Mouse (Mus musculus) MEL (cell line): ENCODE measurements at regions not wholly inside any gene's neighbourhood (a gene's known extent, or its start where the extent isn't known, plus 50 kb on each side); places are given as distances from the start of the nearest gene placed in this dataset.

Experiments
- DNase-seq: peaks from one replicate; pipeline ENCODE4 v3.0.0; 2011; ENCODE audit warnings: low read depth, low spot score
- H3K27ac ChIP-seq: 2 replicates; pipeline ENCODE4 v1.5.1; 2012; ENCODE audit warnings: low read depth, mild to moderate bottlenecking, control low read depth, low read length, moderate library complexity; ENCODE audit not compliant: control insufficient read depth
- H3K27me3 ChIP-seq, 2 experiments: fragments of 150-350 bp in 1 of 2; sonication (generic) in 1 of 2; 2 replicates each; pipeline ENCODE4 v1.6.1; 2012; ENCODE audit warnings: low read length in 2 of 2, mild to moderate bottlenecking in 2 of 2, improper control_type of control experiment in 1 of 2, moderate library complexity in 1 of 2; ENCODE audit not compliant: insufficient read depth in 2 of 2, control insufficient read depth in 1 of 2
- H3K36me3 ChIP-seq, 2 experiments: 2 replicates each; pipeline ENCODE4 v1.6.1; 2012 to 2014; ENCODE audit warnings: low read length in 2 of 2, improper control_type of control experiment in 1 of 2, inconsistent platforms in 1 of 2, mild to moderate bottlenecking in 1 of 2; ENCODE audit not compliant: insufficient read depth in 2 of 2, control insufficient read depth in 1 of 2
- H3K4me1 ChIP-seq, 2 experiments: fragments of 150-350 bp in 1 of 2; sonication (generic) in 1 of 2; 2 replicates each; pipeline ENCODE4 v1.6.1; 2012; ENCODE audit warnings: low read length in 2 of 2, improper control_type of control experiment in 1 of 2, mild to moderate bottlenecking in 1 of 2; ENCODE audit not compliant: insufficient read depth in 2 of 2, control insufficient read depth in 1 of 2
- H3K4me3 ChIP-seq, 2 experiments: fragments of 150-350 bp in 1 of 2; sonication (generic) in 1 of 2; 2 replicates each; pipeline ENCODE4 v1.5.1; 2012; ENCODE audit warnings: low read depth in 2 of 2, low read length in 2 of 2, mild to moderate bottlenecking in 2 of 2, moderate library complexity in 2 of 2, control low read depth in 1 of 2, improper control_type of control experiment in 1 of 2; ENCODE audit not compliant: control insufficient read depth in 1 of 2, insufficient read depth in 1 of 2
- H3K79me2 ChIP-seq: 2 replicates; pipeline ENCODE4 v1.6.1; 2012; ENCODE audit warnings: mild to moderate bottlenecking, low read length, moderate library complexity; ENCODE audit not compliant: control insufficient read depth, poor library complexity, insufficient read depth
- H3K9ac ChIP-seq: 2 replicates; pipeline ENCODE4 v1.6.1; 2012; ENCODE audit warnings: low read depth, mild to moderate bottlenecking, control low read depth, low read length, moderate library complexity; ENCODE audit not compliant: control insufficient read depth, poor library complexity, severe bottlenecking
- H3K9me3 ChIP-seq: fragments of 150-350 bp; sonication (generic); replicated peaks from 2 replicates; pipeline ENCODE4 v1.6.1; 2012; ENCODE audit warnings: mild to moderate bottlenecking, low read length, improper control_type of control experiment, moderate library complexity; ENCODE audit not compliant: insufficient read depth
- CHD1 ChIP-seq: IDR thresholded peaks from 2 replicates; pipeline ENCODE4 v1.6.1; 2012; ENCODE audit warnings: low read depth, mild to moderate bottlenecking, inconsistent platforms, low read length, improper control_type of control experiment
- CTCF ChIP-seq, 3 experiments: IDR thresholded peaks in 2 of 3; conservative IDR thresholded peaks in 1 of 3; 2 replicates each; pipeline ENCODE4 v1.5.1; 2011 to 2012; ENCODE audit warnings: low read length in 3 of 3, low read depth in 2 of 3, mild to moderate bottlenecking in 2 of 3, improper control_type of control experiment in 1 of 3, inconsistent platforms in 1 of 3, mixed read lengths in 1 of 3, moderate library complexity in 1 of 3; ENCODE audit not compliant: control insufficient read depth in 1 of 3, insufficient read depth in 1 of 3, poor library complexity in 1 of 3, severe bottlenecking in 1 of 3
- E2F4 ChIP-seq: IDR thresholded peaks from 2 replicates; pipeline ENCODE4 v1.6.1; 2011; ENCODE audit warnings: low read depth, low read length, improper control_type of control experiment, borderline replicate concordance
- ELF1 ChIP-seq: IDR thresholded peaks from 2 replicates; pipeline ENCODE4 v1.6.1; 2014; ENCODE audit warnings: low read depth, mild to moderate bottlenecking, inconsistent platforms, low read length, improper control_type of control experiment, moderate library complexity
- EP300 ChIP-seq, 2 experiments: IDR thresholded peaks; 2 replicates each; pipeline ENCODE4 v1.6.1; 2011; ENCODE audit warnings: improper control_type of control experiment in 2 of 2, low read length in 2 of 2, low read depth in 1 of 2, mild to moderate bottlenecking in 1 of 2
- ETS1 ChIP-seq: IDR thresholded peaks from 2 replicates; pipeline ENCODE4 v1.6.1; 2012; ENCODE audit warnings: low read depth, mild to moderate bottlenecking, inconsistent platforms, low read length, improper control_type of control experiment, moderate library complexity
- HCFC1 ChIP-seq: IDR thresholded peaks from 2 replicates; pipeline ENCODE4 v1.6.1; 2012; ENCODE audit warnings: low read depth, mild to moderate bottlenecking, inconsistent platforms, low read length, improper control_type of control experiment, moderate library complexity
- MAX ChIP-seq: IDR thresholded peaks from 2 replicates; pipeline ENCODE4 v1.6.1; 2011; ENCODE audit warnings: low read length, improper control_type of control experiment
- MAZ ChIP-seq: IDR thresholded peaks from 2 replicates; pipeline ENCODE4 v1.6.1; 2012; ENCODE audit warnings: low read depth, mild to moderate bottlenecking, inconsistent platforms, low read length, improper control_type of control experiment
- MXI1 ChIP-seq: IDR thresholded peaks from 2 replicates; pipeline ENCODE4 v1.6.1; 2011; ENCODE audit warnings: mild to moderate bottlenecking, low read depth, low read length, improper control_type of control experiment
- MYB ChIP-seq: IDR thresholded peaks from 2 replicates; pipeline ENCODE4 v1.6.1; 2011; ENCODE audit warnings: mild to moderate bottlenecking, low read depth, low read length, improper control_type of control experiment
- NELFE ChIP-seq: IDR thresholded peaks from 2 replicates; pipeline ENCODE4 v1.6.1; 2011; ENCODE audit warnings: low read depth, low read length, improper control_type of control experiment
- NRF1 ChIP-seq: IDR thresholded peaks from 2 replicates; pipeline ENCODE4 v1.6.1; 2014; ENCODE audit warnings: low read depth, mild to moderate bottlenecking, inconsistent platforms, low read length, improper control_type of control experiment, moderate library complexity; ENCODE audit not compliant: poor library complexity, insufficient read depth, severe bottlenecking
- POLR2A ChIP-seq, 2 experiments: IDR thresholded peaks; 2 replicates each; pipeline ENCODE4 v1.6.1; 2011 to 2012; ENCODE audit warnings: low read length in 2 of 2, mild to moderate bottlenecking in 2 of 2, control low read depth in 1 of 2, improper control_type of control experiment in 1 of 2, low read depth in 1 of 2, moderate library complexity in 1 of 2; ENCODE audit not compliant: control insufficient read depth in 1 of 2, insufficient read depth in 1 of 2, poor library complexity in 1 of 2
- POLR2AphosphoS2 ChIP-seq: IDR thresholded peaks from 2 replicates; pipeline ENCODE4 v1.6.1; 2011; ENCODE audit warnings: low read length, improper control_type of control experiment
- POLR2AphosphoS5 ChIP-seq: IDR thresholded peaks from 2 replicates; pipeline ENCODE4 v1.6.1; 2012; ENCODE audit warnings: low read depth, borderline replicate concordance, mild to moderate bottlenecking, inconsistent platforms, low read length, moderate library complexity, mixed read lengths
- RAD21 ChIP-seq: IDR thresholded peaks from 2 replicates; pipeline ENCODE4 v1.6.1; 2011; ENCODE audit warnings: mild to moderate bottlenecking, low read depth, low read length, improper control_type of control experiment
- RCOR1 ChIP-seq: IDR thresholded peaks from 2 replicates; pipeline ENCODE4 v1.6.1; 2012; ENCODE audit warnings: low read depth, mild to moderate bottlenecking, inconsistent platforms, low read length, improper control_type of control experiment
- SIN3A ChIP-seq: IDR thresholded peaks from 2 replicates; pipeline ENCODE4 v1.6.1; 2012; ENCODE audit warnings: low read length, improper control_type of control experiment, inconsistent platforms
- SMC3 ChIP-seq: IDR thresholded peaks from 2 replicates; pipeline ENCODE4 v1.6.1; 2011; ENCODE audit warnings: low read depth, low read length, improper control_type of control experiment
- TBP ChIP-seq: IDR thresholded peaks from 2 replicates; pipeline ENCODE4 v1.8.0; 2011; ENCODE audit warnings: low read depth, low read length, improper control_type of control experiment
- UBTF ChIP-seq: IDR thresholded peaks from 2 replicates; pipeline ENCODE4 v1.6.1; 2012; ENCODE audit warnings: low read depth, mild to moderate bottlenecking, inconsistent platforms, low read length, improper control_type of control experiment, moderate library complexity, borderline replicate concordance; ENCODE audit not compliant: insufficient read depth
- USF1 ChIP-seq: IDR thresholded peaks from 2 replicates; pipeline ENCODE4 v1.6.1; 2014; ENCODE audit warnings: low read depth, mild to moderate bottlenecking, inconsistent platforms, low read length, improper control_type of control experiment, moderate library complexity
- USF2 ChIP-seq, 2 experiments: IDR thresholded peaks; 2 replicates each; pipeline ENCODE4 v1.6.1; 2011 to 2012; ENCODE audit warnings: improper control_type of control experiment in 2 of 2, low read length in 2 of 2, borderline replicate concordance in 1 of 2, inconsistent platforms in 1 of 2, low read depth in 1 of 2, mild to moderate bottlenecking in 1 of 2; ENCODE audit not compliant: insufficient read depth in 1 of 2
- ZMIZ1 ChIP-seq: IDR thresholded peaks from 2 replicates; pipeline ENCODE4 v1.6.1; 2012; ENCODE audit warnings: low read depth, mild to moderate bottlenecking, inconsistent platforms, low read length, improper control_type of control experiment, moderate library complexity

DNA sequence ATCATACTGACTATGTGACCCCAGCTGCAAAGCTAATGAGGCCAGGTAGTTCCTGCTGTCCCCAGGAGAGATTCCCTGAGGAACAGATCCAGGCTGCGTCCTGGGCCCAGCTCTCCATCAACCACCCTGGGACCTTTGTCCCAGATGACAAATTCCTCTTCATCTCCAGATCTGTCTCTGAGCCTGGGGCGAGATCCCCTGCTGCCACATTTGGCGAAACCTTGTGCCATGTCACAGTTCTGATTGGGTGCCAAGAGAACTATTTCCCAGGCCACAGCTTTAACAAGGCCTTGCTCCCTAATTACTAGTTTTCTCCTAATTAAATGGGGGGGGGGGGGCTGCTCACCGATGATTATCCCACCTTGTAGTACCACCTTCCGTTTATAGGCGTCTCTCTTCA lies 70.6 kb upstream of the Hes1 start:
- H3K79me2 ChIP-seq = no peaks in the 10 kb centered on the region
- H3K27me3 ChIP-seq = peaks cover 10 to 22% of the 10 kb centered on the region in 2 experiments
- H3K4me3 ChIP-seq = no peak overlapping the region
- DNase-seq = no peak
- H3K9me3 ChIP-seq = no peaks in the 10 kb centered on the region
- H3K4me1 ChIP-seq = no peaks in the 10 kb centered on the region
- H3K27ac ChIP-seq = no peak overlapping the region
- no peak for TF ChIP-seq MAX
- no peak for TF ChIP-seq MYB
- no peak for TF ChIP-seq TBP
- no peak for TF ChIP-seq RAD21
- no peak for TF ChIP-seq POLR2AphosphoS5
- no peak for TF ChIP-seq POLR2AphosphoS2
- TF ChIP-seq SMC3 = no peak
- TF ChIP-seq ELF1 = no peak
- TF ChIP-seq RCOR1 = no peak
- TF ChIP-seq HCFC1 = no peak
- no peak for TF ChIP-seq UBTF
- no peak for TF ChIP-seq POLR2A (IDR thresholded peaks at IDR 0.05; ENCODE audit: control insufficient read depth in 1 of 2, insufficient read depth in 1 of 2, low read depth in 1 of 2, low read length in 2 of 2, poor library complexity in 1 of 2)
- TF ChIP-seq E2F4 = no peak
- no peak for TF ChIP-seq EP300 (IDR thresholded peaks at IDR 0.05; ENCODE audit: low read depth in 1 of 2, low read length in 2 of 2)
- TF ChIP-seq MXI1 = no peak
- no peak for TF ChIP-seq USF1
- no peak for TF ChIP-seq NELFE
- TF ChIP-seq SIN3A = no peak
- no peaks in the 10 kb centered on the region for H3K36me3 ChIP-seq
- H3K9ac ChIP-seq = no peak overlapping the region

DNA sequence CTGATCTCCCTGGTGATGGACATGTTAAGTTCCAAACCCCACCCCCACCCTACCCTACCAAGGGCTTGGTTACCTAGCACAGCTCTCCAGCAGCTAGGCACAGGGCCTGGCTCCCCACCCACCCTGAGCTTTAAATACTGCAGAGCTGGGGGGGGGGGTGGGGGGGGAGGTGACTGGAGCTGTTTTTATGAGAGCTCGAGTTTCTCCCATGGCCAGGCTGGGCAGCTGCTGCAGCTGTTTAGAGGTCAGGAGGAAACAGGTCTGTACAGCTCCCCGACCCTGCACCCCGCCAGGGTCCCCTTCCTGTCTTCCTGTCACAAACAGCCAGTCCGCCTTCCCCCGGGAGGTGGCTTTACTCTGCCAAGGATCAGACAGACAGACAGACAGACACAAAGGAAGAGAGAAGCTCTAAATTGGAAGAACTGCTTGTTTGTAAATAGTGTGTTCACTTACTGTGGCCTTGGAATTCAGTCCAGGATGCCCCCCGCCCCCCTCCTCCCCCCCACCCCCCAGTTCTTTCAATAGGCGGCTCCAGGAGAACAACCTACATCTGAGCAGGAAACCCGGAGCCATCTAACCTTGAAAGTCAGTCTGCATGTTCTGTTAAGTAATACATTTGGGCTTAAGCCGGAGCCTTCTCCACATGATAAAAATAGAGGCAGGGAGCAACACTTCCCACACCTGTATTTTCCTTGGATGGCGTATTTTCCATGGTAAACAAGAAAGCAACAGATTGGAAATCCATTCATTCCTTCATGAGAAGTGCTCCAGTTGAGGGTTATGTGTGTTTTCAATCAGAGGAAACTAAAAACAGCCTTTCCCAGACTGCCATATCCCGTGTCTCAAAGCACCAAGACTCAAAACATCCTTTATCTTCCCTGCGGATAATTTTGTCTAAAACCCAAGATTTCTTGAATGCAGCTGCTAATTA lies 67.8 kb upstream of the Hes1 start:
- Histone ChIP-seq H3K9me3 (no peaks in the 10 kb centered on the region), H3K27me3 (peaks cover 7 to 14% of the 10 kb centered on the region in 2 experiments), H3K9ac (no peak overlapping the region), H3K36me3 (no peaks in the 10 kb centered on the region), H3K79me2 (no peaks in the 10 kb centered on the region), H3K4me1 (no peaks in the 10 kb centered on the region), H3K27ac (no peak overlapping the region), H3K4me3 (no peak overlapping the region)
- TF ChIP-seq EP300 (IDR thresholded peaks at IDR 0.05; ENCODE audit: low read depth in 1 of 2, low read length in 2 of 2) = no peak
- no peak for TF ChIP-seq USF2 (IDR thresholded peaks at IDR 0.05; ENCODE audit: borderline replicate concordance in 1 of 2, insufficient read depth in 1 of 2, low read depth in 1 of 2, low read length in 2 of 2)
- TF ChIP-seq SMC3 = no peak
- TF ChIP-seq TBP = no peak
- no peak for TF ChIP-seq ELF1
- TF ChIP-seq RCOR1 = no peak
- TF ChIP-seq HCFC1 = no peak
- TF ChIP-seq POLR2AphosphoS2 = no peak
- TF ChIP-seq SIN3A = no peak
- TF ChIP-seq NRF1 = no peak
- no peak for TF ChIP-seq NELFE
- no peak for TF ChIP-seq USF1
- no peak for TF ChIP-seq MAZ
- TF ChIP-seq CHD1 = no peak
- no peak for TF ChIP-seq ZMIZ1
- TF ChIP-seq CTCF (IDR thresholded peaks at IDR 0.05 in 2 of 3, conservative IDR thresholded peaks at IDR 0.05 in 1 of 3; ENCODE audit: control insufficient read depth in 1 of 3, insufficient read depth in 1 of 3, low read depth in 2 of 3, low read length in 3 of 3, poor library complexity in 1 of 3, severe bottlenecking in 1 of 3) = no peak
- TF ChIP-seq ETS1 = no peak
- DNase-seq = no peak
